Mouse (Mus musculus) megakaryocyte, embryonic 14.5 days (primary cell): ENCODE results near the gene Pld6.

Experiments
- FLI1 ChIP-seq: IDR thresholded peaks from 2 replicates; pipeline ENCODE4 v1.6.1; 2012; ENCODE audit warnings: low read length, inconsistent platforms, mixed read lengths
- GATA1 ChIP-seq: IDR thresholded peaks from 3 replicates; pipeline ENCODE4 v1.6.1; 2012; ENCODE audit warnings: mixed read lengths, low read length, inconsistent platforms, borderline replicate concordance

- no peak for TF ChIP-seq GATA1
- no peak for TF ChIP-seq FLI1
Measured at GRCm38 (mm10) chr11:59774522-59774921, 12.9 kb downstream of the Pld6 start.
